Mouse (Mus musculus) liver, postnatal 0 days (tissue): Measurements from ENCODE around the gene Abcg5. TPM values are rescaled to one million over a fixed set of nuclear protein-coding genes. Genes with fewer than 3 reads are reported as not detected.

ENCODE experiments used
- ATAC-seq: fragments of 200-750 bp; cut with Nextera tagmentation; 2 replicates; pipeline ENCODE4 v1.8.0; 2017; ENCODE audit warnings: mild to moderate bottlenecking, moderate library complexity
- DNase-seq: peaks from one replicate; pipeline ENCODE4 v3.0.0-alpha.2; 2016
- H3K27ac ChIP-seq: fragments of 300-500 bp; sonication (generic); 2 replicates; pipeline ENCODE4 v1.5.1; 2014; ENCODE audit warnings: antibody characterized with exemption, moderate library complexity, mild to moderate bottlenecking, low read depth
- H3K27me3 ChIP-seq: fragments of 300-500 bp; sonication (generic); 2 replicates; pipeline ENCODE4 v1.6.1; 2014; ENCODE audit warnings: low read length, control low read depth, mixed read lengths; ENCODE audit not compliant: insufficient read depth
- H3K36me3 ChIP-seq: fragments of 300-500 bp; sonication (generic); replicated peaks from 2 replicates; pipeline ENCODE4 v1.6.1; 2014; ENCODE audit warnings: mild to moderate bottlenecking, control low read depth, low read length, moderate library complexity, mixed read lengths; ENCODE audit not compliant: insufficient read depth
- H3K4me1 ChIP-seq: fragments of 300-500 bp; sonication (generic); 2 replicates; pipeline ENCODE4 v1.6.1; 2014; ENCODE audit warnings: antibody characterized with exemption, mild to moderate bottlenecking, control low read depth; ENCODE audit not compliant: insufficient read depth
- H3K4me2 ChIP-seq: fragments of 300-500 bp; sonication (generic); 2 replicates; pipeline ENCODE4 v1.6.1; 2014; ENCODE audit warnings: low read depth, mild to moderate bottlenecking, low read length, moderate library complexity, mixed read lengths
- H3K4me3 ChIP-seq: fragments of 300-500 bp; sonication (generic); 2 replicates; pipeline ENCODE4 v1.5.1; 2014; ENCODE audit warnings: low read depth, low read length
- H3K9ac ChIP-seq: fragments of 300-500 bp; sonication (generic); replicated peaks from 2 replicates; pipeline ENCODE4 v1.6.1; 2014; ENCODE audit warnings: mild to moderate bottlenecking, moderate library complexity
- H3K9me3 ChIP-seq: fragments of 300-500 bp; sonication (generic); 2 replicates; pipeline ENCODE4 v1.6.1; 2016; ENCODE audit warnings: mild to moderate bottlenecking, control low read depth, low read length, mixed read lengths
- CTCF ChIP-seq: sonication (generic); IDR thresholded peaks from 2 replicates; pipeline ENCODE4 v1.5.1; 2016; ENCODE audit warnings: antibody characterized with exemption, low read depth
- EP300 ChIP-seq: IDR thresholded peaks from 2 replicates; pipeline ENCODE4 v1.6.1; 2016; ENCODE audit warnings: antibody characterized with exemption, low read depth, mild to moderate bottlenecking
- WGBS: fragments of 180-500 bp; shearing (Covaris S2); extraction: QIAGEN DNeasy Blood & Tissue Kit; methylation state at CpG from one replicate; pipeline ENCODE4 v1.1.7; 2014; ENCODE audit not compliant: insufficient replicate concordance; 5-methylcytosine and 5-hydroxymethylcytosine counted together
- polyA plus RNA-seq: library from polyadenylated mRNA; unstranded; fragments of >200 nt; fragmentation: Nextera tagmentation; extraction: Ambion mirVana; gene quantifications from 2 replicates; pipeline ENCODE4 v1.2.1, GENCODE M21; 2015

The Abcg5 gene
- polyA plus RNA-seq, 1 experiment from 2014 or later: 9.3 TPM

DNA sequence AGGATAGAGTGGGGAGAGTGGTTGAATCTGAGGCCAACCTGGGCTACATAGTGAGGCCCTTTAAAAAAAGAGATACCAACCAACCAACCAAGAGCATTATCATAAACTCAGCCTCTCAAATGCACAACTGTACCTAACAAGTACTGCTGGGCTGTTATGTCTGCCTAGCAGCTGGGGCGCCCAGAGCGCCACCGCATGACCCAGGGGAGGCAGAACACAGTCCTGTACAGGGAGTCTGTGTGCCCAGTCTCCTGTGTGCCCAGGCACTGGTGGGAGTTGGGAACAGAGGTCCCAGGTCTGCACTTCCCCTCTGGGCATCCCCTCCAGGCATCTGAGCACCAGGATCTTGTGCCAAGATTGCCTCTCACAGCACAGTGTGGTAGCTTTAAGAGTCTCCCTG is 42.4 kb upstream of the Abcg5 start:
- Histone ChIP-seq H3K4me1 (peaks cover 4% of the 10 kb centered on the region; the same call in 1 of the 2 replicates), H3K9ac (no peak overlapping the region), H3K36me3 (peaks cover 52% of the 10 kb centered on the region), H3K4me2 (no peak overlapping the region), H3K27me3 (no peaks in the 10 kb centered on the region), H3K9me3 (no peaks in the 10 kb centered on the region), H3K27ac (no peak overlapping the region; the same call in 1 of the 2 replicates), H3K4me3 (no peak overlapping the region)
- ATAC-seq: no peak
- DNase-seq: no peak
- TF ChIP-seq EP300: no peak
- no peak for TF ChIP-seq CTCF
- 96% methylated on average over 3 of the region's 3 CpGs for WGBS

DNA sequence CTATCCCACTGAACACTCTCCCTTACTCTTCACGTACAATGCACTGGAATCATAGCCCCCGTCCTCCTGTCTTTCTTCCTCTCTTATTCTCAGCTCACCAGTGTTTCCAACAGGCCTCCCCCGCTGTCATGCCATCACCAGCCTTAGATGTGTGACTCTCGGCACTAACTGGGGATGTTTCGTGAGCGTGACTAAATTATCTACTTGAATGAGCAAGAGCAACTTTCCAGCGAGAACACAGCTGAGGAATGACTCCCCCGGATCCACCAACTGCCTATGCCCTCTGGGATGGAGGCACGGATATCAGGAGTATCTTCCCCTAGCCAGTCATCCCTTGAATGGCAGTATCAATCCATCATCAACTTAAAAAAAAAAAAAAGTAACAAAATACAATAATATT is 41.2 kb upstream of the Abcg5 start:
- no peaks in the 10 kb centered on the region for H3K27me3 ChIP-seq
- no peak overlapping the region for H3K9ac ChIP-seq
- TF ChIP-seq CTCF: no peak
- no peak for TF ChIP-seq EP300
- H3K27ac ChIP-seq: no peak overlapping the region
- peaks cover 4% of the 10 kb centered on the region; the same call in 1 of the 2 replicates for H3K4me1 ChIP-seq
- H3K4me3 ChIP-seq: no peak overlapping the region
- DNase-seq (no peak), ATAC-seq (no peak)
- H3K36me3 ChIP-seq: peaks cover 46% of the 10 kb centered on the region
- 86% methylated on average over 9 of the region's 9 CpGs for WGBS
- H3K9me3 ChIP-seq: no peaks in the 10 kb centered on the region
- no peak overlapping the region for H3K4me2 ChIP-seq

DNA sequence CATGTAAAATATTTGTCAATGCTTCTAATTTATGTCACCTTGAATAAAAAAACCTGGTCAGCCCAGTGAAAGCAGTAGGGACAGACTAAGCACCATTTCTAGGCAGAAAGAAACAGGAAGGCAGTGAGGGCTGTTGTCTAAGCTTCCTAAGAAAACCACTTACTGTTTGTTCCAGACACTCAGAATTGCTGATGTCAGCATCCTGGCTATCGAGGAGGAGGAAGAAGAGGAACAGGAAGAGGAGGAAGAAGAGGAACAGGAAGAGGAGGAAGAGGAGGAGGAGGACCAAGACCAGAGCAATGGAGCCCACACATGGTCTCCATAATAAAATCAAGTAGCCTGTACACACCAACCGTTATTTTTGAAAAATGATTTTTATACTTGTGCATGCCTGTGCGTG is 36.3 kb upstream of the Abcg5 start:
- H3K4me1 ChIP-seq: no peaks in the 10 kb centered on the region
- H3K4me3 ChIP-seq: no peak overlapping the region
- no peak for TF ChIP-seq EP300
- no peak for TF ChIP-seq CTCF
- no peak overlapping the region for H3K27ac ChIP-seq
- 65% methylated on average over 3 of the region's 3 CpGs for WGBS
- no peaks in the 10 kb centered on the region for H3K9me3 ChIP-seq
- no peak overlapping the region for H3K4me2 ChIP-seq
- peaks cover 38% of the 10 kb centered on the region for H3K36me3 ChIP-seq
- DNase-seq (no peak), ATAC-seq (no peak)
- H3K9ac ChIP-seq: no peak overlapping the region
- no peaks in the 10 kb centered on the region for H3K27me3 ChIP-seq

DNA sequence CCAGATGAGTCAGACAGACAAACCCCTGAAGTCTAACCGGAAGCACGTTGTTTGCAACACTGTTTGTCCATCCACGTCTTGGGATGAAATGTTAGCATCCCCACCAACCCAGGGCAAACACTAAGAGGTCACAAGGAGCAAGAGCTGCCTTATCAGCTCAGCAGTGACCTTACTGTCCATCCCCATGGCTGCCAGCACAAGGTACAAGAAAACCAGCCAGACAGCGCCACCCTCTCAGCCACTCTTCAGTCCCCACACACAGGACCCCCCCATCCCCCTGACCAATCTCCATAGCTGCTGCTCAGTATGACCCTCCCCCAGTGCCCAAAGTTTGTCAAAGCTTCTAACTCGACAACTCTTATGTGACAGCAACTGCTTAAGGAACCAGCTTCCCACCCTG is 34.6 kb upstream of the Abcg5 start:
- 86% methylated on average over 5 of the region's 5 CpGs for WGBS

DNA sequence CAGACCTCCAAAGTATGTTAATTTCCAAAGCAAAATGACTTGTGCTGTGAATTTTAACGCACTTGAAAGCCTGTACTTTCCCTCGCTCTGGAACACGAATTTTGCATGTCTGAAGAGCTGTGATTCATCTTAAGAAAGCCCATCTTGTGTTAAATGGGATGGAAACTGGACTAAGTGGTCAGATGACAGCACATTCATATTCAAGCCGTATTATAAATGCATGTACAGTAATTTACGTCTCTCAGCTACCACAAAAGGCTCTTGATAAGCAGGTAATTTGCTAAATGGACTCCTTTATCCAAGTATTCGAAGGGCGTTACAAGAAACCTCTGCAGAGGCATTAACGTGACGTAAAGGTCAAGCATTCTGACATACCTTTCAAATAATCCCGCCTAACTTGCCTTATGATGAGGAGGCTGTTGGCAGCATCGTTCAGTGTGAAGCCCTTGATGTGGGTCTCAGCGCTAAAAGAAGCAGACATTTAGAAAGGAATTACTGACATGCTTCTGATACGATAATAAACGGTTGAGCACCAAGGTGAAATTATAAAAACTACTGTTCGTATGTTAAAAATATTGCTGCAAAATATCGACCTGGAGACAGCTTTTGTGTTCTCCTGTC is 33.6 kb upstream of the Abcg5 start:
- no peak for ATAC-seq
- TF ChIP-seq EP300 (no peak), CTCF (no peak)

More for the DNA sequence above, 34.6 kb upstream of the Abcg5 start:
- TF ChIP-seq EP300 (no peak), CTCF (no peak)
- Histone ChIP-seq H3K27me3 (no peaks in the 10 kb centered on the region), H3K4me1 (no peaks in the 10 kb centered on the region), H3K36me3 (peaks cover 42% of the 10 kb centered on the region), H3K4me3 (no peak overlapping the region), H3K27ac (no peak overlapping the region), H3K4me2 (no peak overlapping the region), H3K9me3 (no peaks in the 10 kb centered on the region), H3K9ac (no peak overlapping the region)
- DNase-seq: no peak
- no peak for ATAC-seq

DNA sequence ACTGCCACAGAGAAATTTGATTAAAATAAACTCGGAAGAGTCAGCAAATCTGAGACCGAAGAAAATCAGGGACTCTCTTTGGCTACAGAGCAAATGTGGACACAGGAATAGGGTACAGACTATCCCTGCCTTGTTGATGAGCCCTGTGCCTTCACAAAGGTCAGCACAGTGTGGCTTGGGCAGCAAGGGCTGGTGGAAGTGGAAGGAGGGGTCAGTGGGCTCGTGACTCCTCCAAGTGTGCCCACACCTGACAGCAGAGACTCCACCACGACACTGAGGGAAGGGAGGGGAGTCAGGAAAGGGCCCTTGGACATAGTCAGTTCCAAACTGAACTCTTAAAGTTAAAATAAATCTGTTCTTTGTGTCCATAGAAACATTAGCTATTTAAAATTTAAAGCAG is 32.1 kb upstream of the Abcg5 start:
- H3K4me3 ChIP-seq: no peak overlapping the region
- no peak for TF ChIP-seq CTCF
- TF ChIP-seq EP300: no peak
- H3K9ac ChIP-seq: no peak overlapping the region
- no peak overlapping the region for H3K4me2 ChIP-seq
- H3K27ac ChIP-seq: peak overlapping the region; percentile 31
- H3K27me3 ChIP-seq: no peaks in the 10 kb centered on the region
- H3K36me3 ChIP-seq: peaks cover 39% of the 10 kb centered on the region
- WGBS: 60% methylated on average over 4 of the region's 4 CpGs
- no peaks in the 10 kb centered on the region for H3K4me1 ChIP-seq
- H3K9me3 ChIP-seq: no peaks in the 10 kb centered on the region
- no peak for DNase-seq
- ATAC-seq: peak; percentile 55; the same call in 1 of the 2 replicates

More for the DNA sequence above, 33.6 kb upstream of the Abcg5 start:
- H3K27me3 ChIP-seq: no peaks in the 10 kb centered on the region
- no peak overlapping the region for H3K4me2 ChIP-seq
- H3K9me3 ChIP-seq: no peaks in the 10 kb centered on the region
- DNase-seq: no peak
- no peaks in the 10 kb centered on the region for H3K4me1 ChIP-seq
- WGBS: 85% methylated on average over 16 of the region's 16 CpGs
- no peak overlapping the region for H3K27ac ChIP-seq
- H3K36me3 ChIP-seq: peaks cover 40% of the 10 kb centered on the region
- no peak overlapping the region for H3K4me3 ChIP-seq
- no peak overlapping the region for H3K9ac ChIP-seq
